9 mouse cellular contexts compared by ENCODE assay signal in genomic region chr5:123019336-123020016, GRCm38 (mm10). TPM values are rescaled to one million over a fixed set of nuclear protein-coding genes. Genes with fewer than 3 reads are reported as not detected.
A peak's percentile ranks its signal among the peaks of the same experiment; 100 is the strongest.
DNase-seq lines count a peak whose midpoint lies in the region; ATAC-seq lines count a peak whose summit lies in the region.
"Had no signal": no experiment of that assay in that cellular context is flagged by ENCODE, and none has a peak within 500 bp of the region (broad histone marks: within the 10 kb centered on the region; RNA-seq: fewer than 3 reads in every experiment).

No protein-coding gene starts in this region.

- peak; percentile 58 to 69 for DNase-seq in heart, adult 9 months (ENCODE audit: low spot score in 2 of 2)
- no peak for DNase-seq in kidney, postnatal 10 days
- DNase-seq in layer of hippocampus, adult 11-12 months (ENCODE audit: low spot score) = no peak
- no peak for DNase-seq in right cerebral cortex, postnatal 25 days

- H3K36me3 ChIP-seq in megakaryocyte, embryonic 14.5 days (replicated peaks; ENCODE audit: low read length) = peaks cover 48% of the 10 kb centered on the region
- no peaks in the 10 kb centered on the region for H3K36me3 ChIP-seq in liver, embryonic 12.5 days
- H3K36me3 ChIP-seq in stomach, embryonic 14.5 days (ENCODE audit: control insufficient read depth, insufficient read depth, low read length) = no peaks in the 10 kb centered on the region; the same call in 1 of the 2 replicates

- H3K9me3 ChIP-seq in megakaryocyte, embryonic 14.5 days = no peaks in the 10 kb centered on the region
- no peaks in the 10 kb centered on the region for H3K9me3 ChIP-seq in liver, embryonic 12.5 days (replicated peaks)
- H3K9me3 ChIP-seq in stomach, embryonic 14.5 days (ENCODE audit: control insufficient read depth, low read depth, low read length) = no peaks in the 10 kb centered on the region

- WGBS in liver, embryonic 12.5 days (ENCODE audit: insufficient replicate concordance) = 41% methylated on average over 10 of the region's 10 CpGs
- WGBS in stomach, embryonic 14.5 days = 64% methylated on average over 10 of the region's 10 CpGs

- H3K4me3 ChIP-seq in megakaryocyte, embryonic 14.5 days (replicated peaks) = peak overlapping the region; percentile 98
- no peak overlapping the region for H3K4me3 ChIP-seq in liver, embryonic 12.5 days
- H3K4me3 ChIP-seq in stomach, embryonic 14.5 days (ENCODE audit: low read depth, low read length) = no peak overlapping the region

- ATAC-seq in megakaryocyte, adult 5-6 weeks (ENCODE audit: poor library complexity, severe bottlenecking) = no peak
- no peak for ATAC-seq in liver, embryonic 12.5 days
- no peak for ATAC-seq in stomach, embryonic 14.5 days (ENCODE audit: insufficient number of reproducible peaks, insufficient read depth, low FRiP score, low read depth)
- ATAC-seq: Patski had no signal

- H3K27ac ChIP-seq in liver, embryonic 12.5 days = peak overlapping the region; percentile 52
- H3K27ac ChIP-seq in stomach, embryonic 14.5 days (ENCODE audit: low read length) = peak overlapping the region; percentile 15; the same call in 1 of the 2 replicates

- H3K4me2 ChIP-seq in liver, embryonic 12.5 days = peak overlapping the region; percentile 31; the same call in 1 of the 2 replicates
- no peak overlapping the region for H3K4me2 ChIP-seq in stomach, embryonic 14.5 days (replicated peaks; ENCODE audit: low read depth, low read length)

- no peak overlapping the region for H3K9ac ChIP-seq in liver, embryonic 12.5 days
- no peak overlapping the region for H3K9ac ChIP-seq in stomach, embryonic 14.5 days (replicated peaks; ENCODE audit: low read depth, low read length)

- H3K4me1 ChIP-seq in megakaryocyte, embryonic 14.5 days = peaks cover 88% of the 10 kb centered on the region
- H3K4me1 ChIP-seq in liver, embryonic 12.5 days = peaks cover 61% of the 10 kb centered on the region
- H3K4me1 ChIP-seq in stomach, embryonic 14.5 days (ENCODE audit: control insufficient read depth, insufficient read depth, low read length) = peaks cover 12% of the 10 kb centered on the region; the same call in 1 of the 2 replicates

- no peaks in the 10 kb centered on the region for H3K27me3 ChIP-seq in megakaryocyte, embryonic 14.5 days (replicated peaks)
- no peaks in the 10 kb centered on the region for H3K27me3 ChIP-seq in liver, embryonic 12.5 days (replicated peaks)
- H3K27me3 ChIP-seq in stomach, embryonic 14.5 days (ENCODE audit: control insufficient read depth, insufficient read depth, low read length) = no peaks in the 10 kb centered on the region
- H3K27me3 ChIP-seq: Patski had no signal

RNA-seq across cellular contexts. Expression of gene Orai1, which starts 4.6 kb away (rescaled TPM):
- polyA plus RNA-seq in megakaryocyte, embryonic 14.5 days (2012; ENCODE audit: insufficient read depth, low replicate concordance) = 111 and 131 TPM in 2 replicates
- total RNA-seq in megakaryocyte, adult 5-6 weeks (2015) = 80.5 and 87.4 TPM in 2 replicates
- total RNA-seq in megakaryocyte, adult 5-6 weeks (2017) = 21.0 and 21.8 TPM in 2 replicates
- 11.6 and 11.9 TPM in 2 replicates for polyA plus RNA-seq in liver, embryonic 12.5 days (2016; fragmentation: Nextera tagmentation; extraction: Ambion mirVana)
- 17.8 and 20.5 TPM in 2 replicates for polyA plus RNA-seq in stomach, embryonic 14.5 days (2014; fragmentation: Nextera tagmentation; extraction: Ambion mirVana)

RNA-seq across cellular contexts. Expression of gene Morn3, which starts 27.3 kb away (rescaled TPM):
- not detected in 2 replicates for polyA plus RNA-seq in megakaryocyte, embryonic 14.5 days (2012; ENCODE audit: insufficient read depth, low replicate concordance)
- total RNA-seq in megakaryocyte, adult 5-6 weeks (2015) = not detected in 2 replicates
- not detected in 2 replicates for total RNA-seq in megakaryocyte, adult 5-6 weeks (2017)
- not detected in 2 replicates for polyA plus RNA-seq in liver, embryonic 12.5 days (2016; fragmentation: Nextera tagmentation; extraction: Ambion mirVana)
- not detected in 2 replicates for polyA plus RNA-seq in stomach, embryonic 14.5 days (2014; fragmentation: Nextera tagmentation; extraction: Ambion mirVana)

RNA-seq across cellular contexts. Expression of gene Kdm2b, which starts 29.9 kb away (rescaled TPM):
- 19.1 and 24.4 TPM in 2 replicates for polyA plus RNA-seq in megakaryocyte, embryonic 14.5 days (2012; ENCODE audit: insufficient read depth, low replicate concordance)
- 29.1 and 38.3 TPM in 2 replicates for total RNA-seq in megakaryocyte, adult 5-6 weeks (2015)
- total RNA-seq in megakaryocyte, adult 5-6 weeks (2017) = 31.6 and 38.6 TPM in 2 replicates
- 28.9 and 30.6 TPM in 2 replicates for polyA plus RNA-seq in liver, embryonic 12.5 days (2016; fragmentation: Nextera tagmentation; extraction: Ambion mirVana)
- polyA plus RNA-seq in stomach, embryonic 14.5 days (2014; fragmentation: Nextera tagmentation; extraction: Ambion mirVana) = 34.5 and 37.9 TPM in 2 replicates

RNA-seq across cellular contexts. Expression of gene Tmem120b, which starts 48.7 kb away (rescaled TPM):
- polyA plus RNA-seq in megakaryocyte, embryonic 14.5 days (2012; ENCODE audit: insufficient read depth, low replicate concordance) = 5.3 and 6.9 TPM in 2 replicates
- 0.87 and 2.5 TPM in 2 replicates for total RNA-seq in megakaryocyte, adult 5-6 weeks (2015)
- 0.29 and 1.3 TPM in 2 replicates for total RNA-seq in megakaryocyte, adult 5-6 weeks (2017)
- polyA plus RNA-seq in liver, embryonic 12.5 days (2016; fragmentation: Nextera tagmentation; extraction: Ambion mirVana) = 28.2 and 30.3 TPM in 2 replicates
- polyA plus RNA-seq in stomach, embryonic 14.5 days (2014; fragmentation: Nextera tagmentation; extraction: Ambion mirVana) = 9.0 and 9.3 TPM in 2 replicates

Comparison
In these comparisons a context has a peak if more than half of its experiments do, and no peak if none do; other contexts are left out.
1. DNase-seq: peak in heart, adult 9 months (2 of 2); none in kidney, postnatal 10 days (single experiment), layer of hippocampus, adult 11-12 months (single experiment) and right cerebral cortex, postnatal 25 days (single experiment).